Mouse (Mus musculus) ES-Bruce4 (cell line): ENCODE results near the gene Ip6k1.
A peak's percentile ranks its signal among the peaks of the same experiment; 100 is the strongest.

Source experiments
- CTCF ChIP-seq: IDR thresholded peaks from one replicate; pipeline ENCODE4 v1.8.1; 2011; ENCODE audit warnings: low read depth, low read length
- POLR2A ChIP-seq: IDR thresholded peaks from one replicate; pipeline ENCODE4 v1.8.1; 2011; ENCODE audit warnings: low read length; ENCODE audit not compliant: insufficient read depth

- peak; percentile 53 for TF ChIP-seq CTCF
- TF ChIP-seq POLR2A: no peak
Observed at GRCm38 (mm10) chr9:108035331-108036156, 33.2 kb downstream of the Ip6k1 start.
